Mouse (Mus musculus): ENCODE measurements at regions not wholly inside any gene's neighbourhood (a gene's known extent, or its start where the extent isn't known, plus 50 kb on each side); places are given as distances from the start of the nearest gene placed in this dataset.

- no peak for DNase-seq
Measured at GRCm38 (mm10) chr13:37664116-37664515, 114.1 kb upstream of the Rreb1 start.

- no peak for DNase-seq
Measured at GRCm38 (mm10) chr13:37666207-37667003, 111.8 kb upstream of the Rreb1 start.

GRCm38 (mm10) chr13:37667386-37667785 lies 110.8 kb upstream of the Rreb1 start:
- no peak for DNase-seq

GRCm38 (mm10) chr13:37667871-37668270 lies 110.3 kb upstream of the Rreb1 start:
- DNase-seq = no peak

GRCm38 (mm10) chr13:37671109-37671508 lies 107.1 kb upstream of the Rreb1 start:
- no peak for DNase-seq

GRCm38 (mm10) chr13:37674676-37675350 lies 103.4 kb upstream of the Rreb1 start:
- DNase-seq = no peak

- no peak for DNase-seq
Measured at GRCm38 (mm10) chr13:37675718-37676117, 102.5 kb upstream of the Rreb1 start.

- DNase-seq = no peak
Measured at GRCm38 (mm10) chr13:37676912-37677311, 101.3 kb upstream of the Rreb1 start.

- no peak for DNase-seq
Measured at GRCm38 (mm10) chr13:37678251-37678650, 99.9 kb upstream of the Rreb1 start.

- DNase-seq = no peak
Measured at GRCm38 (mm10) chr13:37678772-37679171, 99.4 kb upstream of the Rreb1 start.

GRCm38 (mm10) chr13:37680837-37681619 lies 97.2 kb upstream of the Rreb1 start:
- DNase-seq = no peak

GRCm38 (mm10) chr13:37683045-37683679 lies 95.0 kb upstream of the Rreb1 start:
- DNase-seq = no peak

GRCm38 (mm10) chr13:37685617-37686016 lies 92.6 kb upstream of the Rreb1 start:
- DNase-seq = no peak

- DNase-seq = no peak
Measured at GRCm38 (mm10) chr13:37686109-37686508, 92.1 kb upstream of the Rreb1 start.

- no peak for DNase-seq
Measured at GRCm38 (mm10) chr13:37689127-37689777, 88.9 kb upstream of the Rreb1 start.

- DNase-seq = peak; percentile 51 to 64
Measured at GRCm38 (mm10) chr13:37691855-37692445, 86.2 kb upstream of the Rreb1 start.

- DNase-seq = no peak
Measured at GRCm38 (mm10) chr13:37693617-37694016, 84.6 kb upstream of the Rreb1 start.

GRCm38 (mm10) chr13:37704475-37704874 lies 73.7 kb upstream of the Rreb1 start:
- DNase-seq = no peak

GRCm38 (mm10) chr13:37705482-37705881 lies 72.7 kb upstream of the Rreb1 start:
- no peak for DNase-seq

- no peak for DNase-seq
Measured at GRCm38 (mm10) chr13:37710913-37711312, 67.3 kb upstream of the Rreb1 start.

- DNase-seq = no peak
Measured at GRCm38 (mm10) chr13:37712908-37713496, 65.2 kb upstream of the Rreb1 start.

Measured in thymus, adult 18-20 months (tissue).